Mouse (Mus musculus): Measurements from ENCODE around the gene Ugt1a10.
"Not testable (repeated sequence)": the region's sequence is repeated elsewhere in the genome, so short reads cannot be mapped to it uniquely, and the experiment has no call there.

The Ugt1a10 gene

GRCm38 (mm10) chr1:88140492-88140891, 85.3 kb downstream of the Ugt1a10 start:
- DNase-seq (ENCODE audit: extremely low spot score): not testable (repeated sequence)

GRCm38 (mm10) chr1:88143966-88144675, 88.9 kb downstream of the Ugt1a10 start:
- peak; percentile 9 for DNase-seq (ENCODE audit: extremely low spot score)

GRCm38 (mm10) chr1:88145278-88145677, 90.1 kb downstream of the Ugt1a10 start:
- DNase-seq (ENCODE audit: extremely low spot score): not testable (repeated sequence)

GRCm38 (mm10) chr1:88150133-88150532, 94.9 kb downstream of the Ugt1a10 start:
- not testable (repeated sequence) for DNase-seq (ENCODE audit: extremely low spot score)

GRCm38 (mm10) chr1:88158430-88158829, 103.2 kb downstream of the Ugt1a10 start:
- no peak for DNase-seq (ENCODE audit: extremely low spot score)

GRCm38 (mm10) chr1:88165711-88166110, 110.5 kb downstream of the Ugt1a10 start, which contains the start of gene Ugt1a5:
TSS of gene Ugt1a5 (plus strand) at chr1:88166012.
- DNase-seq (ENCODE audit: extremely low spot score): no peak

- DNase-seq (ENCODE audit: extremely low spot score): not testable (repeated sequence)
Measured at GRCm38 (mm10) chr1:88172190-88172589, 117.0 kb downstream of the Ugt1a10 start.

GRCm38 (mm10) chr1:88179657-88180056, 124.5 kb downstream of the Ugt1a10 start:
- DNase-seq (ENCODE audit: extremely low spot score): no peak

GRCm38 (mm10) chr1:88186325-88186935, 131.2 kb downstream of the Ugt1a10 start:
- no peak for DNase-seq (ENCODE audit: extremely low spot score)

- no peak for DNase-seq (ENCODE audit: extremely low spot score)
Measured at GRCm38 (mm10) chr1:88192136-88192535, 136.9 kb downstream of the Ugt1a10 start.

GRCm38 (mm10) chr1:88195687-88196086, 140.5 kb downstream of the Ugt1a10 start:
- no peak for DNase-seq (ENCODE audit: extremely low spot score)

- no peak for DNase-seq (ENCODE audit: extremely low spot score)
Measured at GRCm38 (mm10) chr1:88197443-88197842, 142.3 kb downstream of the Ugt1a10 start.

GRCm38 (mm10) chr1:88199996-88200395, 144.8 kb downstream of the Ugt1a10 start:
- DNase-seq (ENCODE audit: extremely low spot score): no peak

GRCm38 (mm10) chr1:88200456-88200855, 145.3 kb downstream of the Ugt1a10 start, which contains the start of gene Ugt1a2:
TSS of gene Ugt1a2 (plus strand) at chr1:88200601.
- DNase-seq (ENCODE audit: extremely low spot score): no peak

- peak; percentile 85 for DNase-seq (ENCODE audit: extremely low spot score)
Measured at GRCm38 (mm10) chr1:88205294-88205922, 150.2 kb downstream of the Ugt1a10 start, which contains the start of gene Dnajb3. TSS of gene Dnajb3 (minus strand) at chr1:88205782.

- DNase-seq (ENCODE audit: extremely low spot score): no peak
Measured at GRCm38 (mm10) chr1:88206843-88207479, 151.8 kb downstream of the Ugt1a10 start.

GRCm38 (mm10) chr1:88211812-88212211, 156.6 kb downstream of the Ugt1a10 start, which contains the start of gene Ugt1a1:
TSS of gene Ugt1a1 (plus strand) at chr1:88211959.
- DNase-seq (ENCODE audit: extremely low spot score): peak; percentile 25

GRCm38 (mm10) chr1:88212341-88213045, 157.3 kb downstream of the Ugt1a10 start:
- DNase-seq (ENCODE audit: extremely low spot score): peak; percentile 20

- no peak for DNase-seq (ENCODE audit: extremely low spot score)
Measured at GRCm38 (mm10) chr1:88213061-88213460, 157.9 kb downstream of the Ugt1a10 start.

GRCm38 (mm10) chr1:88213766-88214461, 158.7 kb downstream of the Ugt1a10 start:
- DNase-seq (ENCODE audit: extremely low spot score): peak; percentile 24

Measured in embryo, embryonic 9.5 days (tissue).